Mouse (Mus musculus) cerebellum, postnatal 10 days (tissue): Measurements from ENCODE around the gene Plcg2.

ENCODE experiments used
- DNase-seq, 2 experiments: peaks; one replicate each; pipeline ENCODE4 v3.0.0; 2021; ENCODE audit warnings: mixed read lengths in 2 of 2

The Plcg2 gene

DNA sequence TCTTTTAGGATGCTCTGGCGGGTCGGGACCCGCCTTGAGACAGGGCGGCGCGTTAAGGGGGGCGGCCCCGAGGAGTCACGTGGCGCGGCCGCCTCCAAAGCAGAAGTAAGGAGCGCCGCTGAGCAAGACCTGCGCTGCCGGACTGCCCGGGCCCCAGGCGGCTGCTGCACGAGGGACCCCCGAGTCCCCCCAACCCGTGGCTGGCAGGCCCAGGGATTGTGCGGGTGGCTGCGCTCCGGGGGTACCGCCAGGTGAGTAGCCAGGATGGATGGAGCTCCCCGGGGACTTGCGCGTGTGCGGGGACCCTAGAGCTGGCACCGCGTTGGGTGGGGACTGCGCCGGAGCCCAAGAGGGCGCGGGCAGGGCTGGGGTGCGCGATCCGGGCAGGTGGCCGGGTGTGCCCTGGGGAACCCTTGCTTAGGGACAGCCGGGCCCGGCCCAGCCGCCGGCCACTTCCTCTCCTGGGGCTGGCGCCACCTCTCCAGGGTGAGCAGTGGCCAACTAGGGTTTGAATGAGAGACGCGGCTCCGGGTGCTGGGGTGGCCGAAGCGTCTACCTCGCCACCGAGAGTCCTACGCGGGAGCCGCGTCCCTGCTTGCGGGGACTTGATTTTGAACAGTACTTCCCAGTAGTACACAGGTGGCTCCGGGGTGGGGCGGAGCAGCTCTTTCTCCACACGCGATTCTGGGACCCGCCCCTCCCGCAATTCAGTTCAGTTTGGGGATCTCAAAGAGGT lies at the start of gene Plcg2:
Gene Plcg2 (plus strand): TSS at position 113 of the 736 bp plus-strand sequence.
- peak in 1 of 2 experiments; percentile 35 for DNase-seq

DNA sequence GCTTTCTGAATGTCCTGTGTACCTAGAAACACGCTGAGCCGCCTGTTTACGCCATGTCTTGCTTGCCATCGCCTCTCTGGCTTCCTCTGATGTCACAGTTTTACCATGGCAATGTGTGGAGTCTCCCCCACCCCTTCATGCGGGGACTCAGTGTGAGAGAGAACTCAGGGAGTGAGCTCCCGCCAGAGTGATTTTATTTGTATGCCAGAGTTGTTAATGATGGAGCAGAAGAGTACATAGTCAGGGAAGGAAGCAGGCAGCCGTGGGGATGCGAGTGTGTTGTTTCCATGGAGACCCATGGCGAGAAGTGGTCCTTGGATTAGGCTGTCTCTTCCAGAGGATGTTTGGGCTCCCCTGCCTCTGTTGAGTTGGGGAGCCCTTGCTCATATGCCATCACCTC lies 47.0 kb upstream of the Plcg2 start:
- DNase-seq = no peak

DNA sequence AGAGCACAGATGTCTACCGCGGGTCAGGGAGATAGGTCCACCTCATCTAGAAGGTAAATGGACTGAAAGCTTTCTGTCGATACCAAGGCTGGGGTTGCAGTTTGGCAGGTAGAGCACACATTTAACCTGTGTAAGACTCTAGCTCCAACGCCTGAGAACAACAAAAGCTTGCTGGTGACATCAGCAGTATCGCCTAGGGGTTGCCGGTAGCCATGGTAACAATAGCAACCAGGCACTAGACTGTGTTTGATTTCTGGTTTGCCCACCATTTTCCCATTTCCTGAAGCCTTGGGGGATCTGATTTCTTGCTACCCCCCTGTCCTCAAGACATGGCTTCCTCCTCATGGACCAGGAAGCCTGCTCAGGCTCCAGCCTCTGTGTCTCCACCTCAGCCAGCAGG lies 44.1 kb upstream of the Plcg2 start:
- DNase-seq = no peak

DNA sequence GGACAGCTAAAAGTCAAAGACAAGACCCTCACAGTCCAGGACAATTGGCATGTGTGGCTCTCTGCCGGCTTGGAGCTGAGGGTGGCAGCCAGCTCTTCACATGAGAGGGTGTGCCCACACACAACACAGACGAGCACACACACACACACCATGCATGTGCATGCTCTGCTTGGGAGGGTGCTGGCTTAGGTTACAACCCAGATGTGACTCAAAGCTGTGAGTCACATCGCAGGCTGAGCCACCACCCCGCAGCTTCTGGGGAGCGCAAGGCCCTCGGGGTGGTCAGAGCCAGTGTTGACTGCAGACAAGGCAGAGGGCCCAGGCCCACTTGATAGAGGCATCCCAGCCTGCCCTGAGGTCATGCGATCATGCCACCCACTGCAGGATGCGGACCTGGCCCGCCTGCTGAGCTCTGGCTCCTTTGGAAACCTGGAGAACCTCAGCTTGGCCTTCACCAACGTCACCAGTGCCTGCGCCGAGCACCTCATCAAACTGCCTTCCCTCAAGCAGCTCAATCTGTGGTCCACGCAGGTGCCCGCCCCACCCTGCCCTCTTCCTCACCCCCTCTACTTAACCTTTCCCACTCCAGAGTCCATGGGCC lies 43.5 kb upstream of the Plcg2 start:
- no peak for DNase-seq

DNA sequence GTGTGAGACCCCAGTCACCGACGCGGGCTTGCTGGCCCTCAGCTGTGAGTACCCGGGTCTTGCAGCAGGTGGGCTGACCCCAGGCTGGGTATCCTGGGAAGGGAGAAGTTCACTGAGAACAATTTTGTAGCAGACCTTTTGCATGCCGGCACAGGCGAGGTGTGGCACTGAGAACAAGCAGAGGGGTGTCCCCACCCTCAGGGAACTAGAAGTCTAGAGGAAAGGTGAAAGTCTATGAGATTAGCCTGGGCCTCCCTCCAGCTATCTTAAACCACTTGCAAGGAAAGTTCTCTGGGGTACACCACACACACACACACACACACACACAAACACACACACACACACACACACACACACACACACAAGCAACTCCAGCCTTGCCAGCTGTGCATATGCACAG lies 42.4 kb upstream of the Plcg2 start:
- no peak for DNase-seq

DNA sequence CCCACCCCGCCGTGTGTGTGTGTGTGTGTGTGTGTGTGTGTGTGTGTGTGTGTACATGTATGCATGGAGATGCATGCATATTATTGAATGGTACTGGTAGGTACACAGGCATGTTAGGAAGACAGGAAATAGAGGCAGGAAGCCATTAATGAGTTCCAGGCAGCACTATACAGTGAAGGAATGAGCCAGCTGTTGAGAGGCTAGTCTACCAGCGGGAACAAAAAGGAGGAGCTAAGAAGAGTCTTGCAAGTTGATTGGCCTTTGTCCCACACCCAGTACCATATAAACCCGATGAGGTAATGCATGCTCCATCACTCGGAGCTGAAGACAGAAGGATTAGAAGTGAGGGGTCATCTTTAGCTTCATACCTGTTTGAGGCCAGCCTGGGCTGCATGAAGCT lies 39.7 kb upstream of the Plcg2 start:
- DNase-seq = no peak

DNA sequence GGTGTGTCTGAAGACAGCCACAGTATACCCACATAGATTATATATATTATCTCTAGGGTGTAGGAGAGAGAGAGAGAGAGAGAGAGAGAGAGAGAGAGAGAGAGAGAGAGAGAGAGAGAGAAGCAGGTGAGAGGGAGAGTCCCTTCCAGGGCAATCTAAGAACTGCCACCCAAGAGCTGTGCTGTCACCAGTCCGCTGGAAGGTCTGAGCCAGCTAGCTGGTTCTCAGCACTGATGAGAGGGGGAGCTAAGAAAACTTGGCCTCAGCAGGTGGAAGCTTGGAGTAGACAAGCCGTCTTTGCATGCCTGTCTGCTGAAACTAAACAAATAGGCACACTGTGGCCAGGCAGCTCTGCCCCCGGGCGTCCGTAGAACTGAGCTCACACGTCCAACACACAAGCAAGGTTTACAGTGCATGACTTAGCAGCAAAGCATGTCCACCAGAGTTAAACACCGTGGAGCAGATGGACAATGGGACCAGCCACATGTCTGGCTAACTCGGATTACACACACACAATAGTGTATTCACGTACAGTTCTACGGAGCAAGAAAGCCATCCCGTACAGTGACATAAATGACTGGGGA lies 35.3 kb upstream of the Plcg2 start:
- no peak for DNase-seq

DNA sequence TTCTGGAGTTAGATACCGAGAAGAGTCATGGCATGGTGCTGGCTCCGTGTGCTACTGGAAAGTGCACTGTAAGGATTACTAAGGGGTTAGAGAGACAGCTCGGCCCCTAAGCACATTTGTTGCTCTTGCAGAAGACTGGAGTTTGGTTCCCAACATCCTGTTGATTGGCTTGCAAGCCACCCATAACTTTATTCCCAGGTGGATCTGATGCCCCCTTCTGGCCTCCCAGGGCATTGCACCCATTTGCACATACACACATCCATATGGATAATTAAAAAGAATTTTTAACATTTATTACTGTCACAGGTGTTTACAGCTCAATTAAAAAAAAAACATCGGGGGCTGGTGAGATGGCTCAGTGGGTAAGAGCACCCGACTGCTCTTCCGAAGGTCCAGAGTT lies 33.6 kb upstream of the Plcg2 start:
- peak; percentile 51 to 61 for DNase-seq

DNA sequence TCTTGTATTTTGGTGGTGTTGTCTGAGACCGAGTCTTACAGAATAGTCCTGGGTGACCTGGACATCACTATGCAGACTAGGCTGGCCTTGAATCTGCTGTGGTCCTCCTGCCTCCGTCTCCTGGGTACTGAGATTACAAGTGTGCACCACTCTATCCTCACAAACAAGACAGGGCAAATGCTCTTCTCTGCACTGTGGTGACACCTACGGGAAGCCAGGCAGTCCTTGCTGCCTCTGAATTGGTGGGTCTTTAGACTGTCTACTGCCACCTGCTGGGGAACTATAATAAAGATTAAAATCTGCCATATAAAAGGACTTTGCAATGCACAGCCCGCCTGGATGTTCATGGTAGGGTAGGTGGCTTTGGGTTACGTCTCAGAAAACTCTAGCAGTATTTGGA lies 32.8 kb upstream of the Plcg2 start:
- peak; percentile 86 to 92 for DNase-seq

DNA sequence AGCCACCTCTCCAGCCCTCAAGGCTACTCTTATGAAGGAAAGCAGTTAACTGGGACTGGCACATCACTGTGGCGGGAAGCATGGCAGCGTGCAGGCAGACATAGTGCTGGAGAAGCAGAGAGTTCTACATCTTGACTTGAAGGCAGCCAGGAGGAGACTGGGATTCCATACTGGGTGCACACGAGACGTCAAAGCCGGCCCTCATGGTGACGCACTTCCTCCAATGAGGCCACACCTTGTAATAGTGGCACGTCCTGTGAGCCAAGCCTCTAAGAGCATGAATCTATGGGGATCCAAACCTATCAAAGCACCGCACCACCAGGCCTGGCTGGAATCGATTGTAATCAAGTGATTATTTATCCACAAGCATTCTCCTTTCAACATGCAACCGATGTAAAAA lies 30.6 kb upstream of the Plcg2 start:
- no peak for DNase-seq

DNA sequence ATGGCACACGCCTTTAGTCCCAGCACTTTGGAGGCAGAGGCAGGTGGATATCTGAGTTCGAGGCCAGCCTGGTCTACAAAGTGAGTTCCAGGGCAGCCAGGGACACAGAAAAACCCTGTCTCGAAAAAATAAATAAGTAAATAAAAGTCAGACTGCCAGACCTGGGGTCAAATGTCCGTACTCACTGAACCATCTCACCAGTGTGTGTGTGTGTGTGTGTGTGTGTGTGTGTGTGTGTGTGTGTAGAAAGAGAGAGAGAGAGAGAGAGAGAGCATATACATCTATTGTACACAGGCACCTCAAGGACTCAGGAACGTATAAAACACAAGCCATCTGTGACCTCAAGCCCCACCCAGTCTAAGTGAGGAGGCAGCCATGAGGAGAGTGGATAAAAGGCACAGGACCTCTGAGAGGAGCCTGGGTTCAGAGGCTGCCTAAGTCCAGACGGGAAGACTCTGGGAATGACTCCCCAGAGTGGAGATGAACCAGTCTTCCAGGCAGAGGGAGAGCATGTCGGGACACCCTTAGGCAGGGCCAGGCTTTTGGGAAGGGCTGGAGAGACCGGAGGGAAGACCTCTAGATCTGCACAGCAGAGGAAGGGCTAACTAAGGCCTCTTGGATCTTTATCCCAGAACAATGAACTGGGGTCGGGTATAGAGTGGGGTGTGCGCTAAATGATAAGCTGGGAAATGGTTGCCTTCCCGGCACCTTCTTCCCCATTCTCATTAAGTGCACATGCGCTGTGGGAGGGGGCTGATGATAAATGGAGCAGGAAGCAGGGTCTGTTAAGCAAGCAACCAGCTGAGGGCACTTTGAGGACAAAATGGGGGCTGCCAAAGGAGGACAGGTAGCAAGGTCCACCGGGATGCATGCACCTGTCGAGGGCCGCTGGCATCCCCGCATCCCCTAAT lies 28.4 kb upstream of the Plcg2 start:
- DNase-seq = no peak

DNA sequence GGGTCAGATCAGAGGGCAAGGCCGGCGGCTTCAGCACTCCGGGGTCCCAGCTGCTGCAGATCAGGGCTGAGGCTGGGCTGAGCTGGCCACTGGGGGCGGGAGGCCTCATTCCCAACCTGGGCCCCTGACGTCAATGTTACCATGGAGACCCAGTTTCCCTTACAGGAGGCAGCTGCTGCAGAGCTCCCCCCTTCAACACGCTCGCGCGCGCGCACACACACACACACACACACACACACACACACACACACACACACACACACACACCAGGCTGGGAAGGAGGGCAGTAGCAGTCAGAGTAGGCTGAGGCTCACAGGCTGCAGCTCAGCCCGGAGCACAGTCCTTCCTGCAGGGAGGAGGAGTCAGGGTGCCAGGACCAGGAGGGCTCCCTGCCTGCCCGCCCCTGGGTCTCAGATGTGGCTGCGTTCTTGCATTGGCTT lies 27.7 kb upstream of the Plcg2 start:
- peak; percentile 90 to 91 for DNase-seq

DNA sequence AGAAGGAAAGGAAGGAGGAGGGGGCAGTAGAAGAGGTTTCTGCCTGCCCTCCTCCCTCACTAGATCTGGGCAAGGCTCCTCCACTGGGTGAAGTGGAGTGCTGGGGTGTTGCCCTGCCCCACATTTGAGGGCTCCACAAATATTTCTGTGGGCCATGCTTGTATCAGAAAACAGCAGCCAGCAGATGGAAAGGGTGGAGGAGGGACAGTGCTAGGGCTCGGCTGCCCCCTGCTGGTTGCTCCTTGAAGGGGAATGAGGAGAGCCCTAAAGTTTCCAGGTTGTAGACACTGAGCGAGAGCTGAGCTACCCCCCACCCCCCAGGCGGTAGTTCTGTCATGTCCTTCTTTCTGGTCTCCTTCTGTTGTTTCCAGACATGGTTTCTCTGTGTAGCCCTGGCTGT lies 26.9 kb upstream of the Plcg2 start:
- peak; percentile 86 to 88 for DNase-seq

DNA sequence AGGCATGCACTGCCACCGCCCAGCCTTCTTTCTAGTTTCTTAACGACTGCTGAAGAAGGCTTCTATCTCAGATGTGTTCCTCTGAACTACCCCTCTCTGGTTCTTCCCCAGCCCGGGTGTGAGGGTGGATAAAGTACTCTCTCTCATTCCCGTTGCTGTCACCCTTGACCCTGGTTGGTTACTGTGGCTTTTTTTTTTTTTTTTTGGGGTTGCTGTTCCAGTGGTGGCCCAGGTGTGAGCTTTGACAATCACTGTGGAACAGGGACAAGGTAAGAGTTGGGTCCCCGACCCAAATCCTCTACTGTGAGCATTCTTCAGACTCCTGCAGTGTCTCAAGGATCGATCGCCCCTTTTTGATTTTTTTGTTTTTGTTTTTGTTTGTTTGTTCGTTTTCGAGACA lies 26.4 kb upstream of the Plcg2 start:
- no peak for DNase-seq

DNA sequence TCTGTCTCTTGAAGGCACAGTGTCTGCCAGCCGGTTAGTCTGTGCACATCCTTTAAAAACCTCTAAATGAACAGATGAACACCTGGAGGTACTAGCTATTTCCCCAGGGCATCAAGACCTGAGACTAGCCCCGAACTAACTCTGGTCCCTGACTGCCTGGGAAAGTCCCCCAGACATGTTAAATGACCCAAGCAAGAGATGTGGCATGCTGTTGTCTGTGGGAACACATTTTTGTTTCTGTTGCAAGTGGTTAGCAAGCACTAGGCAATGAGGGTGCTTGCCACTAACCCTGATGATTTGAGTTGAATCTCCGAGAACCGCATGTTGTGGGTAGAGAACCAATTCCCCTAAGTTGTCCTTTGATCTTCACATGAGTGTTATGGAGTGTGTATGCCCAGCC lies 25.8 kb upstream of the Plcg2 start:
- no peak for DNase-seq

DNA sequence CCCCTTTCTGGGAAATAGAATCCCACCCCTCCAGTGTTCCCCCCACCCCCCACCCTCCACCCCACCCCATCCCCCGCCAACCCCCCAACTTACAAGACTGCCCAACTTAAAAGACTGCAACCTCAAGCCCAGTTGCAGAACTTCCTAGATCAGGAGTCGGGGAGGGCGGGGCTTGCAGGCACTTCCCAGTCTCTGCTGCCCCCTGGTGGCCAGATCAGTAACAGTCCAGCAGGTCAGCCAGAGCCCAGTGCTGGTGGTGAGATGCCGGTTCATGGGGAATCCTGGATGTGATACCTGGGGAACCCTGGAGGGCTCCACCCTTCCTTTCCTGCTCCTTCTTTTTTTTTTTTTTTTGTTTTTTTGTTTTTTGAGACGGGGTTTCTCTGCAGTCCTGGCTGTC lies 23.1 kb upstream of the Plcg2 start:
- peak; percentile 97 to 99 for DNase-seq

DNA sequence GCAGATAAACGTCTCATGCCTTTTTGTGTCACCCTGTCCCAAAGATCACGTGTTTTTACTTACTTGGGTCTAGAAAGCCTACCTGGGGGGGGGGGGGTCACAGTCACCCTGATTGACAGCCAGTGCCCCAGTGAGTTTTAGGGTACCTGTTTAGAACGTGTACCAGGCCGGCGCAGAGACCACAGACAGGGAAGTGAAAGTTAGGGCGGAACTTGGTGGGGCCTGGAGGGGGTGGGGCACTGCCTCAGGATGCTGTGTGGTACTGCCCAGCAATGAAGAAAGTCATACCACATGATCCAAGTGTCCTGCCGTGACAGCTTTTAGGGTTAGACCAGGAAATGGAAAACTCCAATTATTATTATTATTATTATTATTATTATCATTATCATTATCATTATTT lies 22.3 kb upstream of the Plcg2 start:
- no peak for DNase-seq

DNA sequence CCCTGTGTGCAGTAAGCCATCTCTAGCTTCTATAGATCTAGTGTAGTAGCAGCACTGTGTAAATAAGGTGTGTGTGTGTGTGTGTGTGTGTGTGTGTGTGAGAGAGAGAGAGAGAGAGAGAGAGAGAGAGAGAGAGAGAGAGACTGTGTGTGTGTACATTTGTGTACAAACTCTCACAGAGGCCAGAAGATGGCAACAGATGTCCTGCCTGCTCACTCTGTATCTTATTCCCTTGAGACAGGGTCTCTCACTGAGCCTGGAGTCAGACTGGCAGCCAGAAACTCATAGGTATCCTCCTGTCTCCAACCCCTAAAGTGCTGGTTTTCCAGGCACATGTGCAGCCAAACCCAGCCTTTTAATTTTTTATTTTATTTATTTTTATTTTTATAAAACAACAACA lies 20.0 kb upstream of the Plcg2 start:
- DNase-seq = no peak

DNA sequence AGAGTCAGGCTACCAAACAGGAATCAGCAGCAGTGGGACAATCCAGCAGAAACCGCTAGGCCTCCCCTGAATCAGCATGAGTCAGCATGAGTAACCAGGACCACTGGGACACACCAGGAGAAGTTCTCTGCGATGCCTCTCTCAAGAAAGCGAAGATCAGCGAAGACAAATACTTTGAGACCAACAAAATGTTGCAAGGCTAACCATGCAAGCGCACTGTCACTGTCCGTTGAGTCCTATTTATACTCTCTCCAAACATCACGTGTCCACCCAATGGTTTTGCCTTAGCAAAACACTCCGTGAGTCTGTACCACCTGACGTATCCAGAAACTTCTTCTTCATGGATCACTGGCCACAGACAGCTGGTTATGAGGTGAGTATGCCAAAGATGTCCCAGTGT lies 18.1 kb upstream of the Plcg2 start:
- DNase-seq = no peak

DNA sequence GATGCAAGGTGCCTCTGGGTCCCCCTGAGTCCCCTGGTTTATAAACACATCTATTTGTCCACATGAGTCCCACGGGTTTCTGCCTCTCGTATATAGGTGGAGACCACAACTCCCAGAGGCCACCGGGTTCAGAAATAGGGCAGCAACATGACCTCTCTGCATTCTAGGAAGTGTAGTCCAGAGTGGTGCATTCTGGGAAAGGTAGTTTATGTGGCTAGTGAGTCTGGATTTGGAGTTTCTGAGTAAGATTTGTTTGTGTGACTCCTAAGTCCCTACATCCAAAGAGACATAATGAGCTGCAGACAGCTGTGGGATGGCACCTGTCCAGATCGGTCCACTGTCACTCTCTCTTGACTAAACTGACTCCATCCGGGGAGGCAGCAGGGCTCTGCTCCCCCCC lies 17.6 kb upstream of the Plcg2 start:
- peak in 1 of 2 experiments; percentile 26 for DNase-seq

DNA sequence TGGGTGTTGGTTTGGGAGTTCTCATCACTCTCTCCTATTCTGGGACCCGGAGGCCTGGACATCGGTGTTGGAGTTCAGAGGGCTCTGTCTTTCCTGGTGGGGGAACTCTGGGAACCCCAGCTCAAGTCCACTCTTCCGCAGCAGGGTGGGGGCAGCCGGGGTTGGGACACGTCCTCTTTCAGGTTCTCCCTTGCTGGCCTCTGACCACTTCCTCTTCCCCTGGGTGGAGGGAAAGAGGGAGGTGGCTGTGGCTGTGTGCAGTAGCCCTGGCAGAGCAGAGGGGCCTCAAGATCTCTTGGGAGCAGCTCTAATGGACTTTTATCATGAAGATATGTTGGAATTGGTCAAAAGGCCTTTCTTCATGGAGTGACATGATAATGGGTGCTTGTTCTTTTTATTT lies 16.3 kb upstream of the Plcg2 start:
- no peak for DNase-seq

DNA sequence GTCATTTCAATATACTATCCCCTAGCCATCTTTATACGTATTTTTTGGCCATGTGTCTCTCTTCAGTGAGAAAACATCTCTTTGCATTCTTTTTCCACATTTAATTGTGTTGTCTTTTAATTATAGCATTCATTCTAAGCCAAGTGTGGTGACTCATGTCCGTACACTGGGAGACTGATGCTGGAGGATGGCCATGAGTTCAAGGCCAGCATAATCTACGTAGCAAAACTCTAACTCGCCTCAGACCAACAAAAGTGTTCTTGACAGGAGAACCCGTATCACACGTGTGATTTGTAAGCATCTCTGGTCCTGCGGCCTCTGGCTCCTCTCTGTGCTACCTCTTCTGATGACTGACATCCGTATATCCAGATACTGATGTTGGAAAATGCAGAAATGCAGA lies 13.4 kb upstream of the Plcg2 start:
- no peak for DNase-seq

DNA sequence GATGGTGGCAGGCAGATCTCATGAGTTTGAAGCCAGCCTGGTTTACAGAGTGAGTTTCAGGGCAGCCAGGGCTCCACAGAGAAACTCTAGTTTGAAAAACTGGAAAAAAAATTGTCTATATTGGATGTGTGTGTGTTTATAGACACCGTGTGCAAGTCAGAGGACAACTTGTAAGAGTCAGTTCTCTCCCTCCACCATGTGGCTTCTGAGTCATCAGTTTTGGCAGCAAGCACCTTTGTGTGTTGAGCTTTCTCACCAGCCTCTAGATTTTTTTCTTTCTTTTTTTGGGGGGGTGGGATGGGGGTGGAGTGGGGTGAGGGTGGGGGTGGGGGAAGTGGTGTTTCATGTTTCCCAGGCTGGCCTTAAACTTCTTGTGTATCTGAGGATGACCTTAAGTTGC lies 12.8 kb upstream of the Plcg2 start:
- no peak for DNase-seq
